Mouse (Mus musculus) effector memory CD4-positive, alpha-beta T cell, adult 5 months (primary cell): ENCODE measurements around the gene Eif2s1. TPM values are rescaled to one million over a fixed set of nuclear protein-coding genes. Genes with fewer than 3 reads are reported as not detected.

Experiments
- polyA plus RNA-seq: library from polyadenylated mRNA; unstranded; fragments of 100-300 nt; shearing (Covaris generic); gene quantifications from one replicate; pipeline ENCODE4 v1.2.1, GENCODE M21; 2017

The Eif2s1 gene
- 168 TPM for polyA plus RNA-seq

GRCm38 (mm10) chr12:78861496-78862253 is at the start of gene Eif2s1, which contains the start of gene Atp6v1d:
Gene Eif2s1, plus strand, starts transcription at chr12:78861819.
Gene Atp6v1d, minus strand, starts transcription at chr12:78861638.

GRCm38 (mm10) chr12:78906707-78907162 is 45.1 kb downstream of the Eif2s1 start, which contains the start of gene Plek2:
Gene Plek2, minus strand, starts transcription at chr12:78906964.

Other genes starting within 250 kb of the Eif2s1 start
- not detected for gene Fam71d, start 170.3 kb upstream of the Eif2s1 start, polyA plus RNA-seq
- gene Mpp5, start 112.9 kb upstream of the Eif2s1 start, polyA plus RNA-seq: 11.2 TPM
- gene Atp6v1d, start 181 bp upstream of the Eif2s1 start, polyA plus RNA-seq: 102 TPM
- 0.24 TPM for gene Plek2, start 45.1 kb downstream of the Eif2s1 start, polyA plus RNA-seq
- 17.4 TPM for gene Tmem229b, start 145.8 kb downstream of the Eif2s1 start, polyA plus RNA-seq
- gene Plekhh1, start 167.3 kb downstream of the Eif2s1 start, polyA plus RNA-seq: not detected
- gene Pigh, start 227.8 kb downstream of the Eif2s1 start, polyA plus RNA-seq: 4.5 TPM